Mouse (Mus musculus) forebrain, embryonic 16.5 days (tissue): Measurements from ENCODE around the gene Cdc5l. TPM values are rescaled to one million over a fixed set of nuclear protein-coding genes. Genes with fewer than 3 reads are reported as not detected.
A peak's percentile ranks its signal among the peaks of the same experiment; 100 is the strongest.
"Not testable (repeated sequence)": the region's sequence is repeated elsewhere in the genome, so short reads cannot be mapped to it uniquely, and the experiment has no call there.

Experiments used
- ATAC-seq: fragments of 200-750 bp; cut with Nextera tagmentation; 2 replicates; pipeline ENCODE4 v1.8.0; 2017; ENCODE audit warnings: mild to moderate bottlenecking, moderate library complexity
- H3K27ac ChIP-seq: fragments of 300-500 bp; sonication (generic); 2 replicates; pipeline ENCODE4 v1.5.1; 2014; ENCODE audit warnings: low read length, control low read depth
- H3K27me3 ChIP-seq: fragments of 300-500 bp; sonication (generic); replicated peaks from 2 replicates; pipeline ENCODE4 v1.6.1; 2014; ENCODE audit warnings: low read length; ENCODE audit not compliant: control insufficient read depth, insufficient read depth
- H3K36me3 ChIP-seq: fragments of 300-500 bp; sonication (generic); 2 replicates; pipeline ENCODE4 v1.6.1; 2014; ENCODE audit not compliant: control insufficient read depth, insufficient read depth
- H3K4me1 ChIP-seq: fragments of 300-500 bp; sonication (generic); replicated peaks from 2 replicates; pipeline ENCODE4 v1.6.1; 2014; ENCODE audit warnings: low read length; ENCODE audit not compliant: control insufficient read depth, insufficient read depth
- H3K4me2 ChIP-seq: fragments of 300-500 bp; sonication (generic); 2 replicates; pipeline ENCODE4 v1.6.1; 2014; ENCODE audit warnings: mild to moderate bottlenecking, low read length, control low read depth
- H3K4me3 ChIP-seq: fragments of 300-500 bp; sonication (generic); replicated peaks from 2 replicates; pipeline ENCODE4 v1.5.1; 2014; ENCODE audit warnings: mild to moderate bottlenecking, low read length, control low read depth
- H3K9ac ChIP-seq: fragments of 300-500 bp; sonication (generic); replicated peaks from 2 replicates; pipeline ENCODE4 v1.6.1; 2014; ENCODE audit warnings: low read depth, low read length, control low read depth
- H3K9me3 ChIP-seq: fragments of 300-500 bp; sonication (generic); 2 replicates; pipeline ENCODE4 v1.6.1; 2016; ENCODE audit warnings: low read length; ENCODE audit not compliant: control insufficient read depth
- WGBS: fragments of 180-500 bp; shearing (Covaris S2); extraction: QIAGEN DNeasy Blood & Tissue Kit; methylation state at CpG from one replicate; pipeline ENCODE4 v1.1.7; 2014; 5-methylcytosine and 5-hydroxymethylcytosine counted together
- polyA plus RNA-seq: library from polyadenylated mRNA; unstranded; fragments of >200 nt; fragmentation: Nextera tagmentation; extraction: Ambion mirVana; gene quantifications from 2 replicates; pipeline ENCODE4 v1.2.1, GENCODE M21; 2015

Cdc5l gene
- polyA plus RNA-seq, 1 experiment from 2014 or later: 68.3 TPM

- no peak for ATAC-seq
- H3K27ac ChIP-seq: no peak overlapping the region
- H3K4me1 ChIP-seq: peaks cover 7% of the 10 kb centered on the region
- no peaks in the 10 kb centered on the region for H3K9me3 ChIP-seq
- no peaks in the 10 kb centered on the region for H3K27me3 ChIP-seq
- no peak overlapping the region for H3K4me3 ChIP-seq
- no peak overlapping the region for H3K4me2 ChIP-seq
- no peak overlapping the region for H3K9ac ChIP-seq
- 97% methylated on average over 6 of the region's 6 CpGs for whole genome bisulfite sequencing
- no peaks in the 10 kb centered on the region for H3K36me3 ChIP-seq
Measured at GRCm38 (mm10) chr17:45450153-45450552, 16.6 kb upstream of the Cdc5l start.

GRCm38 (mm10) chr17:45449586-45449985 lies 16.0 kb upstream of the Cdc5l start:
- H3K4me2 ChIP-seq: no peak overlapping the region
- no peaks in the 10 kb centered on the region for H3K27me3 ChIP-seq
- no peak overlapping the region for H3K27ac ChIP-seq
- no peaks in the 10 kb centered on the region for H3K36me3 ChIP-seq
- ATAC-seq: no peak
- no peak overlapping the region for H3K9ac ChIP-seq
- H3K9me3 ChIP-seq: no peaks in the 10 kb centered on the region
- peaks cover 7% of the 10 kb centered on the region for H3K4me1 ChIP-seq
- no peak overlapping the region for H3K4me3 ChIP-seq
- WGBS: 97% methylated on average over 8 of the region's 8 CpGs

- no peak overlapping the region for H3K4me3 ChIP-seq
- no peaks in the 10 kb centered on the region for H3K27me3 ChIP-seq
- no peak overlapping the region for H3K9ac ChIP-seq
- no peaks in the 10 kb centered on the region for H3K9me3 ChIP-seq
- H3K27ac ChIP-seq: no peak overlapping the region
- H3K4me2 ChIP-seq: no peak overlapping the region
- no peak for ATAC-seq
- peaks cover 4% of the 10 kb centered on the region for H3K4me1 ChIP-seq
- no peaks in the 10 kb centered on the region for H3K36me3 ChIP-seq
- WGBS: 92% methylated on average over 2 of the region's 2 CpGs
Measured at GRCm38 (mm10) chr17:45447063-45447462, 13.5 kb upstream of the Cdc5l start.

GRCm38 (mm10) chr17:45445923-45446322 lies 12.4 kb upstream of the Cdc5l start:
- no peak for ATAC-seq
- Histone ChIP-seq H3K9ac (no peak overlapping the region), H3K27me3 (no peaks in the 10 kb centered on the region), H3K4me1 (no peaks in the 10 kb centered on the region), H3K4me2 (no peak overlapping the region), H3K36me3 (no peaks in the 10 kb centered on the region), H3K4me3 (no peak overlapping the region), H3K27ac (no peak overlapping the region), H3K9me3 (no peaks in the 10 kb centered on the region)
- 85% methylated on average over 4 of the region's 4 CpGs for WGBS

- Histone ChIP-seq H3K9ac (peak overlapping the region; percentile 90), H3K36me3 (no peaks in the 10 kb centered on the region), H3K4me3 (peak overlapping the region; percentile 91), H3K27ac (peak overlapping the region; percentile 97; the same call in 1 of the 2 replicates), H3K4me1 (peaks cover 21% of the 10 kb centered on the region), H3K9me3 (no peaks in the 10 kb centered on the region), H3K4me2 (peak overlapping the region; percentile 56), H3K27me3 (no peaks in the 10 kb centered on the region)
- ATAC-seq: no peak
- WGBS: 9% methylated on average over 12 of the region's 12 CpGs
Measured at GRCm38 (mm10) chr17:45434262-45434590, 689 bp upstream of the Cdc5l start.

- Histone ChIP-seq H3K27me3 (no peaks in the 10 kb centered on the region), H3K27ac (peak overlapping the region; percentile 97), H3K4me3 (peak overlapping the region; percentile 91), H3K9ac (peak overlapping the region; percentile 90), H3K4me1 (peaks cover 21% of the 10 kb centered on the region), H3K9me3 (no peaks in the 10 kb centered on the region), H3K36me3 (no peaks in the 10 kb centered on the region), H3K4me2 (peak overlapping the region; percentile 75)
- peak; percentile 80 for ATAC-seq
- 1% methylated on average over 59 of the region's 62 CpGs for WGBS
Measured at GRCm38 (mm10) chr17:45432706-45433398, 685 bp downstream of the Cdc5l start.

- Histone ChIP-seq H3K27ac (no peak overlapping the region), H3K9ac (no peak overlapping the region), H3K4me2 (peak overlapping the region; percentile 75), H3K9me3 (no peaks in the 10 kb centered on the region), H3K36me3 (no peaks in the 10 kb centered on the region), H3K27me3 (no peaks in the 10 kb centered on the region), H3K4me3 (peak overlapping the region; percentile 91), H3K4me1 (peaks cover 21% of the 10 kb centered on the region)
- no peak for ATAC-seq
- WGBS: 72% methylated on average over 3 of the region's 3 CpGs
Measured at GRCm38 (mm10) chr17:45432007-45432406, 1.5 kb downstream of the Cdc5l start.

- Histone ChIP-seq H3K27ac (no peak overlapping the region), H3K27me3 (no peaks in the 10 kb centered on the region), H3K36me3 (peaks cover 27% of the 10 kb centered on the region), H3K4me1 (no peaks in the 10 kb centered on the region), H3K9ac (no peak overlapping the region), H3K4me2 (no peak overlapping the region), H3K4me3 (no peak overlapping the region), H3K9me3 (no peaks in the 10 kb centered on the region)
- no peak for ATAC-seq
- 83% methylated on average over 2 of the region's 2 CpGs for WGBS
Measured at GRCm38 (mm10) chr17:45417387-45417786, 16.1 kb downstream of the Cdc5l start.

- not testable (repeated sequence) for ATAC-seq
- H3K36me3 ChIP-seq: peaks cover 47% of the 10 kb centered on the region
Measured at GRCm38 (mm10) chr17:45411617-45412016, 21.9 kb downstream of the Cdc5l start.

GRCm38 (mm10) chr17:45408719-45409118 lies 24.8 kb downstream of the Cdc5l start:
- 93% methylated on average over 2 of the region's 2 CpGs for WGBS
- Histone ChIP-seq H3K9me3 (no peaks in the 10 kb centered on the region), H3K4me1 (no peaks in the 10 kb centered on the region), H3K9ac (no peak overlapping the region), H3K27ac (no peak overlapping the region), H3K4me2 (no peak overlapping the region), H3K4me3 (no peak overlapping the region), H3K27me3 (no peaks in the 10 kb centered on the region), H3K36me3 (peaks cover 45% of the 10 kb centered on the region)
- ATAC-seq: no peak

More at GRCm38 (mm10) chr17:45411617-45412016, 21.9 kb downstream of the Cdc5l start:
- H3K27ac ChIP-seq, H3K9me3 ChIP-seq, H3K4me3 ChIP-seq, H3K4me1 ChIP-seq, H3K4me2 ChIP-seq, H3K9ac ChIP-seq, H3K27me3 ChIP-seq: not testable (repeated sequence)
- WGBS: 93% methylated on average over 2 of the region's 2 CpGs
